Mouse (Mus musculus) cerebellum, postnatal 4 days (tissue): Measurements from ENCODE around the gene Mgll.
A peak's percentile ranks its signal among the peaks of the same experiment; 100 is the strongest.

ENCODE experiments used
- DNase-seq, 2 experiments: peaks; one replicate each; pipeline ENCODE4 v3.0.0; 2022; ENCODE audit warnings: low spot score in 2 of 2, mixed read lengths in 1 of 2

Mgll gene

DNA sequence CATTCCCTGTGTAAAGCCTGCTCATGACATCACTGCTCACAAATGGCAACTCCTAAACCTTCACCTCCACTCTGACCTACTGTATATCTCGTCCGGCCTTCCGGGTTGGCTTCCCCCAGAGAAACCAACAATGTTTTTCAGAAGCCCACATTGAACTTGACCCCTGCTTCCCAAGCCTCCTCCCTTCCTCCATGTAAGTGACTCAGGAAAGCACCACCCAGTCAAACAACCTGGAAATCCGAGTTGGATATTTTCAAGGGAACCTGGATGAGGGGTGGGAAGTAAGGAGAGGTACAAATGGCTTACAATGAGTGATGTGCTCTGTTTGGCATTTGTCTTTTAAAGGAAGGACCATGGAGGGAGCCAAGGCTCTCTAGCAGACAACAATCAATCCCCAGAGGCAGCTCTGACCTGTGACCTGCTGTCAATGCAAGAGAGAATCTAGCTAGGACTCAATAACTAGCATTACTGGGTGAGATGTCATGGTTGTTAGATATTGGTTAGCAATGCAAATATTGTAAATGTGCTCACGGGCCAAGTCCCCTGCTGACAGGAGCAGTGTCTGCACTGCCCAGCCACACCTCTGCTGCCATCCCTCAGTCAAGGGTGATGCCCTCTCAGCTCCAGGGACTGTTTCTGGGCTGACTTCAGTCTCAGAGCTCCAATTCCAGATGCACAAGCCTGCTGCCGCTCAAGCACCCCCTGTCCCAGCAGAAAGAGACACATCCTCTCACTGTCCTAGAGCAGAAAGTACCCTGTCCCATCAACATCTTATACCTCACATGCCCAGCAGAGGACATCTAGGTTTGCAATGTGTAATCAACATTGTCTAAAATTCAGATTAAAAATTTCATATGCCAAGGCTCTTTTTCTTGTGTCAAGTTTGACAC is 6.8 kb upstream of the Mgll start:
- DNase-seq = no peak

DNA sequence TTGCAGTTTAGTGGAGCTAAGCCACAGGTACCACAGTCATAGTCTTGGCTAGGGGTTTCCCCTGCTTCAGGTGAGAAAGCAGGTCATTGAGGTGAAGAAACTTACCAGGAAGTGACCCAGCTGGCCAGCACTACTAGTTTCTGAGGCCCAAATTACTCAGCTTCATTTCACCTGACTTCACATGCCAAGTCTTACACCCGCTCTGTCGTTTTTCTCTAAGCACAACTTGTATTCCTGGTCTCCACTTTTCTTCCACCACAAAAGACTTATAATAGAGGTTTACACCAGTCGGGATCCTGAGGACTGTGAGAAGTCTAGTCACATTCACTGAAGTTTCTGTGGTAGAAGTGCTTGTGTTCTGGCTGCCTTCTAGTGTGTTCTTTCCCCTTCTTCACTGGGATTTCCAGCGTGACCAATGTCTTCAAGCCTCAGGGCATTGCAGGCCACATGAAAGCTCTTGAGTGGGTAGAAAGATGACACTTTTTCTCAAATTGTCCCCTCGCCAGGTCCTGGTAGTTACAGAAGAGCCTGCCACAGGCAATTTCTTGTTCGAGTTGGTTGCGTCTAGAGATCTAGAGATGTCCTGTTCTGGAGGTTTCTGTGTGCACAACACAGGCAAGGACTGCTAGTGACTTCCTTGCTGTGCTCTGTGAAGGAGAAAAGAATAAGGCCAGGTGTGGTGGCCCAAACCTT is 6.0 kb upstream of the Mgll start:
- DNase-seq = no peak

DNA sequence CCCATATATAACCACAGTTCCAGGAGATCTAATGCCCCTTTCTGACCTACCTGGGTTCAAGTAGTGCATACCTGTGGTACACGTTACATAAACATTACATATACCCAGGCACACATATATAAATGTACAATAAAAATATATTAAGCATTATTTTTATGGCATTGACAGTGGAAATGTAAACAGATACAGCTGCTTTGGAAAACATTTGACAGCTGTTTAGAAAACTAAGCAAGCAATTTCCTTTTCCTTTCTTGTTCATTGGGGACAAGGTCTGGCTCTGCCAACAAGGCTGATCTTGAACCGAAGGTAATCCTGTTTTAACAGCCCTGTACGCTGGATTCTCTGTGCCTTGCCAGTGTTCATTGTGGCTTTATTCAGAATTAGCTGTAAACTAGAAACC is 3.2 kb upstream of the Mgll start:
- no peak for DNase-seq

DNA sequence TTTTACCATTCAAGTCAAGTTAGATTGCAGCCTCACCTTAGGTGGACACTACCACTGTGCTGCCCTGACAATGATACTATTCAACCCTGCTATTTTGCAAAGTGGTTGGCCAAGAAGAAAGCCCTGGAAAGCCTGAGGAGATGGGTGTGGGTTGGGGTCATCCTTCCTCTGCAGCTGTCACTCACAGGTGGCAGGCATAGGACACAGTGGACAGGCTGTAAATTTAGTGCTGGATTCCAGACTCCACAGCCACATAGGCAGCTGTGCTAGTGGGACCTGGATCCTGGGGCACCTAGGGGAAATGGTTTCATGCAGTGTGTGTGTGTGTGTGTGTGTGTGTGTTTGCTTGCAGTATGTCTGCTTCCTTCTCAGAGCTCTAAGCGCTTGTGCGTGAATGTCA is 1.3 kb upstream of the Mgll start:
- no peak for DNase-seq

DNA sequence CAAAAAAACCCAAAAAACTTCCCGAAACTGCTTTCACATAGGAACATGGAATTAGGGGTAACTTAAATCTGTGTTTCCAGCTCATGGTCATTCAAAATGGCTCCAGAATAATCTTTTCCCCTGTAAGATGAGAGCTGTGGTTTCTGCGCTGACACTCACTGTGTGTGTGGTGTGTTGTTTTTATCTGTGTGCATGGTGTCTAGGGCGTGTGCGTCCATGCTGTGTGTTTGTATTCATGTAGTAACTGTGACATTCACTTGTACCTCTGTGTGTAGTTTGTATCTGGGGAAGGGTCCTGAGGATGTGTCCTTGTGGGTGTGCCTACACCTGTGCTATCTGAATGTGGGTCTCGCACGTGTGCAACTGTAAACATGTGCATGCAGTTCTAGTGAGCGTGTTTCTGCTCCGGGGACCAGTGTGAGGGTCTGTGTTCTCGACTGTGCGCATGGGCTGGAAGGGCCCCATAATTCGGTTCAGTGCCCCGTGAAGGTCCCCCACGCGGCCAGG is 353 bp upstream of the Mgll start:
- DNase-seq = no peak

DNA sequence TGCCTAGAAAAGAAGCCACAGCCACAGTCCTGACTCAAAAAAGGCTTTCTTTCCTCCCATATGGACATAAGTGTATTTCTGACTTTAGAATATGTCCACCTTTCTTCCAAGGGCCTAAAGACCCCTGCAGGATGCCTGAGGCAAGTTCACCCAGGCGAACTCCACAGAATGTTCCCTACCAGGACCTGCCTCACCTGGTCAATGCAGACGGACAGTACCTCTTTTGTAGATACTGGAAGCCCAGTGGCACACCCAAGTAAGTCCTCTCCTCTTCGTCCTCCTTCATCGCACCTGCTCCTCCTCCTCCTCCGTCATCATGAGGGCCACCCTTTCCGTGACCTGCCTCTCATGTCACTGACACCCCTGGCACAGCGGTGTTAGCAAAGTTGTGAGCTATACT is 1.4 kb downstream of the Mgll start:
- no peak for DNase-seq

DNA sequence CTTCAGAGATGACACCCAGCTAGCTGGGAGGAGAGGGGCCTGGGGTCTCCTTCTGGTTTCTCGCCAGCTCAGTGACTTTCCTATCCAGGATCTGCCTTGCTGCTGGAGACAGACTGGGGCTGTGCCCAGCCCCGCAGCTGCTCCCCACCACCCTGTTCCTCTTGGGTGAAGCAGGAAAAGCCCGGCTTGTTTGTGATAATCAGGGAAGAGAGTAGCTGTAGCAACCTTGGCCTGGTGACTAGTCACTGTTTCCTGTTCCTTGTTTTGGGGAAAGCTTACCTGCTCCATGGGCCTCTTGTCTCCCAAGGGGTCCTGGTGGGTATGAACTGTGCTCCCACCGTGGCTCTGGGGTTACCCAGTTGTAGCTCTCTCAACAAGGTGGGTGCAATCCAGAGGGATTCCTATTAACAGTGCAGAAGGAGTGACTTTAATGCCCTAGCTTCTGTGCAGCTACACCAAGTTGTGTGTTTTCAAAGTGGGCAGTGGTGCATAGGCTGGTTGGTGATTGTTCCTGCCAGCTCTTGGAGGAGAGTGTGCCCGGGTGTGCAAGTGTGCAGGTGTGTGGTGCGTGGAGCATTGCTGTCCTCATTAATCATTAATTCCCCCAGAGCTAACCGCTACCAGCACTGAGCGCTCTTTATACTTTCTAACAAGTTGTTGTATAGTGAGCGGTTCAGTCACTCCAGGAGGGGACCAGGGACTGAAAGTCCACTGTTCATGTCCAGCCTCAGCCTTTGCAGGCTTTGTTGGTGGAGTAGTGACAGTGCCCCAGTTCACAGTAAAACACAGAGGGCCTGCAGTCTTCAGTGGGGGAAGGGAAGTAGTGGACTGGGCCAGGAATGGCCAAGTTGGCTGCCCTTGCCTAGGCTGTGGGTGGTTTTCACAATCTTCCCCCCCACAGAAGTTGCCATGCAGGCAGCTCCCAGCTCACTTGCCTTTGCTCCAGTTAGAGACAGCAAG is 2.3 kb downstream of the Mgll start:
- DNase-seq = peak in 1 of 2 experiments; percentile 21

DNA sequence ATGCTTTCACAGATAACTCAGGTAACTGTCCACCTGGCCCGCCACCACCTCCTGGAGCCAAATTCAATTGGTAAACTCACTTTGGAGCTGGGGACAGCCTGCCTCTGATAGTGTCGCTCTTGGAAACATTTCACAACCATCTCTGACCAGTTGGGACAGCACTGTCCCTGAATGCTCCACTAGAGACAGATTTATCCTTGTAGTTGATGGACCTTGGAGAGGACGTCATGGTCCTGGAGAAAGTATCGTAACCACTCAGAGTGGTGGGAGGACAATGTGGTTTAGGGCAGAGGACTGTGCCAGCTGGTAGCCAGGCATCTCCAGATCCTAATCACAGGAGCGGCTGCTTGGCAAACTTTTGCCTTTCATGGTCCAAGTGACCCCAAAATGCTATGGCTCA is 3.3 kb downstream of the Mgll start:
- DNase-seq = no peak

DNA sequence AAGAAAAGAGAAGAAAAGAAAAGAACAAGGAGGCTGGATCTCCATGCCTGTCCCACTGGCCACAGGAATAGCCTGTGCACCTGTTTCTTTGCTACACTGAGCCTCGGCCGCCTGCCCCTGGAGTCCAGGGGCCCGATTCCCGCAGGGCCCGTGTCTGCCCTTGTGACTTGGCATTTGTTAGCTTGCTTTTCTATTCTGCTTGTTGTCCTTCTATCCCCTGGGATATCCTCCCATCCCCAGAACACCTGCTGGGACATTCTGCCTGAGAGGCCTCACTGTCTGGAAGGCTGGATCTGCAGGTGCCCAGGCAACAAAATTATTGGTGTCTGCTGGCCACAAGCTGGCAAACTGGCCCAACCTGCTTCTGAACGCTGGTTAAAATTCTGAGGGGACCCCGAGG is 3.8 kb downstream of the Mgll start:
- no peak for DNase-seq

DNA sequence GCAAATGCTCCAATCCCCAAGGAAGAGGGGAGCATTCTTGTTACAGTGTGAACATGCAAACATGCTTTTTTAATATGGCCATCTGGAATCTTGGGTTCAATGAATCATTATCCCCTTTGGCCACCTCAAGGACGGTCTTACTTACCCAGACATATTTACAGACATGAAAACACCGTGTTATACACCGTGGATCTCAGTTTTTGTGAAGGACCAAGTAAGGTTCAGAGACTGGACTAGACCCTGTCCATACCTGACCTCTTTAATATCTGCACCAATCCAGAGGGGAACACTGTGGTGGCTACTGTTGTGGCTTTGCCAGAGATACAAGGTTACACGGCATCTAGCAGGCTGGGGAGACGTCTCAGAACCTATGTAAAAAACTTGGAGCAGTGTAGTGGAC is 4.3 kb downstream of the Mgll start:
- DNase-seq = no peak

DNA sequence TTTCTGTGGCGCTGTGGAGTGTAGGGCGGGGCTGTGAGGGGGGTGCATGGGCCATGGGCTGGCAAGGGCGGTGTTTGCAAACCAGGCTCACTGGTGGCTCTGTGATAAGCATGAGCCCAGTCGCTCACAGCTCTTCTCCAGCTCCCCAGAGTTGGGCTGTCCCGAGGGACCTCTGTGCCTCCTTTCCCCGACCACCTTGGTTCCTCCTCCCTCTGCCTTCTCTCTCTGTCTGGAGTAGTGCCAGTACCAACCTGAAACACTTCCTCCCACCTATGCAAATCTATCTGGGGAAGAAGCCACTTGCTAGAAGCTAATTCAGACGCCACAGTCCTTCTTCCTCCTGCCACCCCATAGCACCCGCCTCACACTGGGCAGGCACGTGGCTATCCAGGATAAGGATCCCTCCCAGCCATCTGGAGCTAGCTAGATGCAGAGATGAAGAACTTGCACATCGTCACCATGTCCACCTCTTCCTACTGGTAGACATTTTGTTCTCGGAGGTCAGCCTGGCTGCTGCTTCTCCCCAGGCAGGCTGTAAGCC is 7.1 kb downstream of the Mgll start:
- DNase-seq = no peak

DNA sequence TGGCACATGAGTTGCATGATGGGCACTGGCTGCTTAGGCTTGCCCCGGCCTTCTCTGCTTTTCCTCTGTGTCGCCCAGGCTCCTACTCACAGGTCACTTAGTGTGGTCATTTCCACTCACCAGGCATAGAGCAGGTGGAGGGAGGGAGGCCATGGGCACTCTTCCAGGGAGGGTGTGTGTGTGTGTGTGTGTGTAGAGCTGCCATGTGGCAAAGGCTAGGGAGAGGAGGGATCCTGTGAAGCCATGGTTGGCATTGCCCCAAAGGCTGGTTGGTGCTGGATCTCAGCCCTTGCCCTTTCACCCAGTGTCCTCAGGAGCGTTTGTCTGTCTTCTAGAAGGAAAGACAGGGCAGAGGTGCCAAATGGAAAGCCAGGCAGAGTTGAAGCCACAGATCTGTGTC is 7.8 kb downstream of the Mgll start:
- DNase-seq = peak in 1 of 2 experiments; percentile 66

DNA sequence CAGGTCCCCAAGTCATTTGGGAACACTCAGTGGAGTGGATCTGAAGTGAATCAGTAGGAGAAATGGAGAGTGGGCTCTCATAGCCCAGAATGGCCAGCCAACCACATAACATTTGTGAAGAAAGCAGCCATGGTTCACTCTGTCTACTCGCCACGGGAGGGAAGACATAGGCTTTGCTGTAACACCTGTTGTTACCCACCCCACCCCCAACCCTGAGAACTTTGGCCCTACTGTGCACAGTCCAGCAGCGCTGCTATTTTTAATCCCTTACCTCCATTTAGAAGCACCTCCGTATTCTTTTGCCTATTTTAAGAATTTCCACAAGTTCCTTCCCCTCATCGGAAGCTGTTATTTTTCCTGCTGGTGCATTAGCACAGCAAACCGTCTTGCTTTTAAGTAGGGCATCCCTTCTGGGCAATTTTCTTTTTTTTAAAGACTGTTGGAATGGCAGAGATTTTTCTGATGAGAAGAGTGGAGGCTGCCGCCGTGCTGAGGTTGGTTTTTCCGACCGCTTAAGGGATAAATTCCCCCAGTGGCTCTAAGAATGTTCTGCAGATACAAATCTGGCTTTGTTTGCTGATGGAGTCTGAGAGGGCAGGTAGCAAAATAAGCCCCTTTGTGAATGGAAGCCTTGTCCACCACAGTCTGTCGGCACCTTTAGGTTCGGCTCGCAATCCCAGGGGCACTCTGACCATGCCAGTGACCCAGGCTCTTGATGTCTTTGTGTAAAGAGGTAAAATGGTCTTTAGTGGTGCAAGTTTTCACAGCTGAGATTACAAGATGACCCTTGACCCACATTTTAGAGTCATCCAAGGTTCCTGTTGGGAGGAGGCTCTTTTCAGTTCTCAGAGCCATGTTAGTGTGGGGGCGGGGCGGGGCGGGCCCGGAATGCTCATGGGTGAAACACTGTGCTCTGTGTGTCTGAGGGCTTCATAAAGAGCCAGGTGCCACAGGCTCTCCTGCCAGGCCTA is 8.7 kb downstream of the Mgll start:
- DNase-seq = no peak

DNA sequence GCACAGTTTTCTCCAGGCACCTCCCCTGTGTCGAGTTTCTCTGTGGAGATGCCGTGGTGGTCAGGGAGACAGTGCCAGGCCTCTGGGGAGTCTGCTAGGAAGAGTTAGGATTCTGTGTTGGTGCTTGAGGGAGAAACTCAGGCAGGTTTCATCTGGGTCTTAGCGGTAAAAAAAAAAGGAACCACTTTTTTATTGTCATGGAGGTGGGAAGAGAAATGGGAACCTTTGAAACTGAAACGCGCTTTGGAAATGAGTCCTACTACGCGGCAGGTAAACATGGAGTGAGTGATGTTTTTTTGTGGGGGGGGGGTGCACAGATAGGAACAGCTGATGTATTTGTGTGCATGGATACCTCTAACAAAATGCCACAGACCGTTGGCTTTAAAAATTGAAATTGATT is 12.1 kb downstream of the Mgll start:
- DNase-seq = no peak

DNA sequence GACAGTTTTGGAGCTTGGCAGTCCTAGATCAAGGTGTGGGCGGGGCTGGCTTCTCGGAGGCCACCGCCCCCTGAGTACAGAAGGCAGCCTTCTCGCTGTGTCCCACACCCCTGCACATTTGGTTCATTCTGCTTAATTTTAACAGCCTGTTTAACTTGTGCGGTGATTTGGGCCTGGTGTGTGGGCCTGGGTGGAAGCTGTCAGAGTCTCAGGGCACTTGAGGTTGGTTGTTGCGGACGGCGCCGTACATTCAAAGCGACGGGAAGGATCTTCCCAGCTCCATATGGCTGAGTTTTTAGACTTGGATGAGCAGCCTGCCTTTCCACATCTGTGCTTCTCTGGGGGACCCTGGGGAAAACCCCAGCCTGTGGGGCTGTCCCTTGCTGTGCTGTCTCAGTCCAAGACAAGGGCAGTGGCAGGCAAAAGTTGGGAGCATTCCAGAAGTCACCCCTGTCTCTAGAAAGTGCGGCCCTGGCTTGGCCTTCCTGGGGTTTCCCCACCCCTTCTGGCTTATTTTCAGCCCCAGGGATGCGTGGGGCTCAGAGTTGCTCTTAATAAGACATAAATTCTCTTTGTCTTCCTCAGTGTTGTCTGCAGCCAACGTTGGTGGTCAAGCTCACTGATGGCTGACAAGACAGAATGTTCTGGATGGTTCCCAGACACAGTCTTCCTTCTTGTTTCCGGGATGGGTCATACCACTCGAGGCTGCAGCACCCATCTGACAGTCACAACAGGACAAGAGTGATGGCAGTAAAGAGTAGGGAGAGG is 12.7 kb downstream of the Mgll start:
- no peak for DNase-seq

DNA sequence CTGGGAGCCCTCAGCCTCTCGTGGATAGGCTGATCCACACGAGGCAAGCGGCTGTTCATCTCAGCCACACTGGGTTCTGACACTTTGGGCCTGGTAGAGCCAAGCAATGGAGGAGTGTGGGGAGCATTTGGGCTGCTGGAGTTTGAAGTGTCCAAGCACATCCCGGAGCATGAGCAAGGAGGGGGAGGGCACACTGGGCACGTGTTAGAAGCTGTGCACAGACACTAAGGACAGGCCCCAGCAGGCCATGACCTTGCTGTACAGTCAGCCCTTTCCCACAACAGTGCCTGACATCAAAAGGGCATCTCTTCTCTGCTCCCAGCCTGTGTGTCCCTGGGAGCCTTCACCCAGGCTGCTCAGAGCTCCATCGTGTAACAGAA is 13.3 kb downstream of the Mgll start:
- DNase-seq = no peak

DNA sequence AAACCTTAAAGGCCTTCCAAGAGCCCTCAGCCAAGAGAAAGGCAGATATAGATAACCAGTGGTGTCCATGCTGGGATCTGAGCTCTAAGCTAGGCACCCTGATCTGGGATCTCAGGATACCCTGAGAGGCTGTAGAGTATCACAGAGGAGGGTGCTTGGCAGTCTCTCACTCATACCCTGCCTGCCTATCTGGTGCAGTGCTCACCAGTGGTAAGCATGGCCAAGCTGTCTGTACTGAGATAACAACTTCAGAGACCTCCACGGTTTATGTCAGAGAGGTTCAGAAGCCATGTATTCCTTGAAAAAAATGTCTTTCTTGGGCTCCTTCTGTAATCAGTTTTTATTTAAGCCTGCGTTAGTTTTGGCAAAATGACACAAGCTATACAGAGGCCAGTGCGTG is 16.8 kb downstream of the Mgll start:
- DNase-seq = no peak

DNA sequence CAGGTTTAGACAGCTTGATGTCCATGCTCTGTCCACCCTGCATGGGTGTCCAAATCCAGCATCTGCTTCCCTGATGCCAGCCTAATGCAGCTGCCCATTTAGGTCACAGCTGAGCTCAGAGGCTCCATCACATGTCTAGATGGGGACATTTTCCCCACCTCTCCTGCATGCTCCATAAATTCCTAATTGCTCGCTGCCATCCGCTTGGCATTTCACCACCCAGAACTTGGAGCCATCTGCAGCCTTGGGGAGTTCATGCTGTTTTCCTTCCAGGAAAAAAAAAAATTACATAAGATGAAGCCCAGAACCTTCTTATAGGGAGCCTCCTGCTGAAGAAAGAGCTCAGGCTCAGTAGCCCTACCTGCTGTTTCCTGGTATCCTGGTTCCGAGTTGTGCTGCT is 17.6 kb downstream of the Mgll start:
- no peak for DNase-seq

DNA sequence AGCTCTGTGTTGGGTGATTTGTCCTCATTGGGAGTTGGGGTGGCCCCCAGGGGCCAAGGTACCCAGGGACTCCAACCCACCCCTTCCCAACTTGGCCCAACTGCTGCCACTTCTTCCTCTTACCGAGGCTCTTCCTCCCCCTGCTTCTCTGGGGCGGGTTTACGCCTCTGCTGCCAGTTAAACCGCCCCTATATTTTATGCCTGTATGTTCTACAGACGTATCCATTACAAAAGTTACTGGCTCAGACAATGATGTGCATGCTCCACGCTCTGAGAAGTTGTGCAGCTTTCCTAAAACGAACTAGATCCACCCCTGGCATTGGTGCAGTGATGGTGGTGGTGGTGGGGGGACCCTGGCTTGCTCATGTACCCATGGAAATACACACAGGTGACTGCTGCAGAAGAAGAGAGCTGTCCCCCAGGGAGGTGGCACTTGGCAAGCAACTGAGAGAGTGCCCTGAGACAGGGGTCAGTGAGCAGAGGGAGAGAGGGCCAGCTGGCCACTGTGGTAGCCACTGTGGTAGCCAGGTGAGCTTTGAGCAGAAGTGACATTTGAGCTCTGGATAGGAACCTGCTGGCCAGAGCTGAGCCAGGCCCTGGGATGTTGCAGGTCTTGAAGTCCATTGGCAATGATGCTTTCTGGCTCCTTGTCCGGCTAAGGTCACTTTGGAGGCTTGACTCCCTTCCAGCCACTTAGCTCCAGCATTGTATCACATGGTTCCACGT is 18.2 kb downstream of the Mgll start:
- DNase-seq = no peak
